Mouse (Mus musculus) hindbrain, embryonic 15.5 days (tissue): ENCODE measurements around the gene Ccdc88c. TPM values are rescaled to one million over a fixed set of nuclear protein-coding genes. Genes with fewer than 3 reads are reported as not detected.
"Not testable (repeated sequence)": the region's sequence is repeated elsewhere in the genome, so short reads cannot be mapped to it uniquely, and the experiment has no call there.

ENCODE experiments used
- ATAC-seq: fragments of 200-750 bp; cut with Nextera tagmentation; 2 replicates; pipeline ENCODE4 v1.8.0; 2017; ENCODE audit warnings: low read depth, moderate number of reproducible peaks, moderate TSS enrichment; ENCODE audit not compliant: low FRiP score
- H3K27ac ChIP-seq: fragments of 300-500 bp; sonication (generic); replicated peaks from 2 replicates; pipeline ENCODE4 v1.5.1; 2015; ENCODE audit warnings: mild to moderate bottlenecking, inconsistent platforms
- H3K27me3 ChIP-seq: fragments of 300-500 bp; sonication (generic); 2 replicates; pipeline ENCODE4 v1.6.1; 2015; ENCODE audit warnings: control low read depth, inconsistent platforms
- H3K36me3 ChIP-seq: fragments of 300-500 bp; sonication (generic); 2 replicates; pipeline ENCODE4 v1.6.1; 2015; ENCODE audit warnings: control low read depth, inconsistent platforms
- H3K4me1 ChIP-seq: fragments of 300-500 bp; sonication (generic); replicated peaks from 2 replicates; pipeline ENCODE4 v1.6.1; 2015; ENCODE audit warnings: control low read depth, inconsistent platforms
- H3K4me2 ChIP-seq: fragments of 300-500 bp; sonication (generic); 2 replicates; pipeline ENCODE4 v1.6.1; 2015; ENCODE audit warnings: moderate library complexity, mild to moderate bottlenecking, inconsistent platforms
- H3K4me3 ChIP-seq: fragments of 300-500 bp; sonication (generic); 2 replicates; pipeline ENCODE4 v1.5.1; 2015; ENCODE audit warnings: mild to moderate bottlenecking, inconsistent platforms
- H3K9ac ChIP-seq: fragments of 300-500 bp; sonication (generic); 2 replicates; pipeline ENCODE4 v1.6.1; 2015; ENCODE audit warnings: inconsistent platforms
- H3K9me3 ChIP-seq: fragments of 300-500 bp; sonication (generic); 2 replicates; pipeline ENCODE4 v1.6.1; 2016; ENCODE audit warnings: control low read depth, inconsistent platforms
- WGBS: fragments of 180-500 bp; shearing (Covaris S2); methylation state at CpG from one replicate; pipeline ENCODE4 v1.1.7; 2015; 5-methylcytosine and 5-hydroxymethylcytosine counted together
- polyA plus RNA-seq: library from polyadenylated mRNA; unstranded; fragments of >200 nt; fragmentation: Nextera tagmentation; extraction: Ambion mirVana; gene quantifications from 2 replicates; pipeline ENCODE4 v1.2.1, GENCODE M21; 2015

Ccdc88c gene
- polyA plus RNA-seq, 1 experiment from 2014 or later = 11.8 TPM

GRCm38 (mm10) chr12:101015165-101015560 lies 13.7 kb downstream of the Ccdc88c start:
- H3K4me2 ChIP-seq = no peak overlapping the region
- no peak for ATAC-seq
- no peak overlapping the region for H3K9ac ChIP-seq
- no peaks in the 10 kb centered on the region for H3K36me3 ChIP-seq
- WGBS = 85% methylated on average over 11 of the region's 11 CpGs
- H3K27ac ChIP-seq = no peak overlapping the region
- H3K4me3 ChIP-seq = no peak overlapping the region
- H3K9me3 ChIP-seq = no peaks in the 10 kb centered on the region
- peaks cover 43% of the 10 kb centered on the region for H3K4me1 ChIP-seq
- H3K27me3 ChIP-seq = no peaks in the 10 kb centered on the region

- ATAC-seq = no peak
- Histone ChIP-seq H3K4me1 (peaks cover 42% of the 10 kb centered on the region), H3K9me3 (no peaks in the 10 kb centered on the region), H3K27ac (no peak overlapping the region), H3K4me2 (no peak overlapping the region), H3K9ac (no peak overlapping the region), H3K4me3 (no peak overlapping the region), H3K27me3 (no peaks in the 10 kb centered on the region), H3K36me3 (no peaks in the 10 kb centered on the region)
- WGBS = 72% methylated on average over 10 of the region's 10 CpGs
Measured at GRCm38 (mm10) chr12:101014549-101015164, 14.2 kb downstream of the Ccdc88c start.

GRCm38 (mm10) chr12:101013668-101014067 lies 15.2 kb downstream of the Ccdc88c start:
- H3K36me3 ChIP-seq, H3K9ac ChIP-seq, H3K4me3 ChIP-seq, H3K4me2 ChIP-seq, H3K9me3 ChIP-seq, ATAC-seq, H3K27me3 ChIP-seq, H3K27ac ChIP-seq: not testable (repeated sequence)
- peaks cover 35% of the 10 kb centered on the region for H3K4me1 ChIP-seq
- 96% methylated on average over 9 of the region's 9 CpGs for WGBS

GRCm38 (mm10) chr12:101013078-101013665 lies 15.7 kb downstream of the Ccdc88c start:
- no peak overlapping the region for H3K27ac ChIP-seq
- peaks cover 35% of the 10 kb centered on the region for H3K4me1 ChIP-seq
- no peak overlapping the region for H3K9ac ChIP-seq

GRCm38 (mm10) chr12:101012197-101013077 lies 16.4 kb downstream of the Ccdc88c start:
- no peak overlapping the region for H3K4me2 ChIP-seq
- H3K9me3 ChIP-seq = no peaks in the 10 kb centered on the region
- no peak for ATAC-seq
- H3K27me3 ChIP-seq = no peaks in the 10 kb centered on the region
- H3K36me3 ChIP-seq = no peaks in the 10 kb centered on the region
- no peak overlapping the region for H3K27ac ChIP-seq
- H3K4me3 ChIP-seq = no peak overlapping the region
- H3K9ac ChIP-seq = no peak overlapping the region
- peaks cover 35% of the 10 kb centered on the region for H3K4me1 ChIP-seq
- 48% methylated on average over 17 of the region's 17 CpGs for WGBS

More at GRCm38 (mm10) chr12:101013078-101013665, 15.7 kb downstream of the Ccdc88c start:
- WGBS = 47% methylated on average over 8 of the region's 8 CpGs
- no peaks in the 10 kb centered on the region for H3K36me3 ChIP-seq
- no peaks in the 10 kb centered on the region for H3K9me3 ChIP-seq
- H3K4me3 ChIP-seq = no peak overlapping the region
- H3K4me2 ChIP-seq = no peak overlapping the region
- ATAC-seq = no peak
- H3K27me3 ChIP-seq = no peaks in the 10 kb centered on the region

GRCm38 (mm10) chr12:101011017-101011416 lies 17.8 kb downstream of the Ccdc88c start:
- no peaks in the 10 kb centered on the region for H3K36me3 ChIP-seq
- no peaks in the 10 kb centered on the region for H3K9me3 ChIP-seq
- no peaks in the 10 kb centered on the region for H3K27me3 ChIP-seq
- no peak overlapping the region for H3K9ac ChIP-seq
- peaks cover 39% of the 10 kb centered on the region for H3K4me1 ChIP-seq
- H3K4me3 ChIP-seq = no peak overlapping the region
- H3K4me2 ChIP-seq = no peak overlapping the region
- no peak overlapping the region for H3K27ac ChIP-seq
- 93% methylated on average over 7 of the region's 7 CpGs for WGBS
- ATAC-seq = no peak

GRCm38 (mm10) chr12:101010148-101010920 lies 18.5 kb downstream of the Ccdc88c start:
- ATAC-seq = no peak
- H3K36me3 ChIP-seq = no peaks in the 10 kb centered on the region
- no peak overlapping the region for H3K27ac ChIP-seq
- no peak overlapping the region for H3K9ac ChIP-seq
- no peak overlapping the region for H3K4me3 ChIP-seq
- no peak overlapping the region for H3K4me2 ChIP-seq
- 74% methylated on average over 10 of the region's 10 CpGs for WGBS
- no peaks in the 10 kb centered on the region for H3K9me3 ChIP-seq
- H3K27me3 ChIP-seq = no peaks in the 10 kb centered on the region
- H3K4me1 ChIP-seq = peaks cover 40% of the 10 kb centered on the region

- Histone ChIP-seq H3K9ac (no peak overlapping the region), H3K36me3 (no peaks in the 10 kb centered on the region), H3K27me3 (no peaks in the 10 kb centered on the region), H3K27ac (no peak overlapping the region), H3K4me3 (no peak overlapping the region), H3K9me3 (no peaks in the 10 kb centered on the region), H3K4me2 (no peak overlapping the region), H3K4me1 (peaks cover 43% of the 10 kb centered on the region)
- WGBS = 94% methylated on average over 4 of the region's 4 CpGs
- ATAC-seq = no peak
Measured at GRCm38 (mm10) chr12:101009225-101009624, 19.6 kb downstream of the Ccdc88c start.

- no peak overlapping the region for H3K27ac ChIP-seq
- H3K9me3 ChIP-seq = no peaks in the 10 kb centered on the region
- H3K9ac ChIP-seq = no peak overlapping the region
- H3K27me3 ChIP-seq = no peaks in the 10 kb centered on the region
- no peak overlapping the region for H3K4me2 ChIP-seq
- no peak for ATAC-seq
- WGBS = 30% methylated on average over 4 of the region's 4 CpGs
- no peak overlapping the region for H3K4me3 ChIP-seq
- no peaks in the 10 kb centered on the region for H3K36me3 ChIP-seq
- peaks cover 48% of the 10 kb centered on the region for H3K4me1 ChIP-seq
Measured at GRCm38 (mm10) chr12:101008648-101009047, 20.2 kb downstream of the Ccdc88c start.

GRCm38 (mm10) chr12:101007968-101008481 lies 20.8 kb downstream of the Ccdc88c start:
- peaks cover 51% of the 10 kb centered on the region for H3K4me1 ChIP-seq

GRCm38 (mm10) chr12:101007427-101007826 lies 21.4 kb downstream of the Ccdc88c start:
- no peak overlapping the region for H3K27ac ChIP-seq
- no peak overlapping the region for H3K4me3 ChIP-seq
- H3K36me3 ChIP-seq = no peaks in the 10 kb centered on the region
- no peak for ATAC-seq
- H3K4me2 ChIP-seq = no peak overlapping the region
- no peaks in the 10 kb centered on the region for H3K27me3 ChIP-seq
- no peaks in the 10 kb centered on the region for H3K9me3 ChIP-seq
- 80% methylated on average over 9 of the region's 9 CpGs for WGBS
- H3K9ac ChIP-seq = no peak overlapping the region
- H3K4me1 ChIP-seq = peaks cover 48% of the 10 kb centered on the region

More at GRCm38 (mm10) chr12:101007968-101008481, 20.8 kb downstream of the Ccdc88c start:
- ATAC-seq = no peak; the same call in 1 of the 2 replicates
- Histone ChIP-seq H3K4me2 (no peak overlapping the region; the same call in 1 of the 2 replicates), H3K9me3 (no peaks in the 10 kb centered on the region), H3K27ac (no peak overlapping the region), H3K27me3 (no peaks in the 10 kb centered on the region), H3K36me3 (no peaks in the 10 kb centered on the region), H3K9ac (no peak overlapping the region), H3K4me3 (no peak overlapping the region)
- WGBS = 27% methylated on average over 10 of the region's 10 CpGs
